Mouse (Mus musculus) effector memory CD4-positive, alpha-beta T cell, adult 5 months (primary cell): ENCODE data around the gene Als2. TPM values are rescaled to one million over a fixed set of nuclear protein-coding genes. Genes with fewer than 3 reads are reported as not detected.

Experiments used
- polyA plus RNA-seq: library from polyadenylated mRNA; unstranded; fragments of 100-300 nt; shearing (Covaris generic); gene quantifications from one replicate; pipeline ENCODE4 v1.2.1, GENCODE M21; 2017

Als2 gene
- polyA plus RNA-seq: 12.3 TPM

GRCm38 (mm10) chr1:59236856-59237441 is at the start of gene Als2:
TSS of gene Als2 (minus strand) at chr1:59237231.

GRCm38 (mm10) chr1:59256751-59257231 is 19.8 kb upstream of the Als2 start, which contains the start of gene Cdk15:
TSS of gene Cdk15 (plus strand) at chr1:59256906.

GRCm38 (mm10) chr1:59163030-59163461 is 74.0 kb downstream of the Als2 start, which contains the start of gene Mpp4:
TSS of gene Mpp4 (minus strand) at chr1:59163389.

GRCm38 (mm10) chr1:59119720-59120457 is 117.1 kb downstream of the Als2 start, which contains the start of gene Tmem237:
TSS of gene Tmem237 (minus strand) at chr1:59120408.

Other genes starting within 250 kb of the Als2 start
- gene C2cd6, start 142.3 kb downstream of the Als2 start, polyA plus RNA-seq: not detected
- 4.7 TPM for gene Tmem237, start 116.8 kb downstream of the Als2 start, polyA plus RNA-seq
- gene Mpp4, start 73.8 kb downstream of the Als2 start, polyA plus RNA-seq: not detected
- not detected for gene Cdk15, start 19.7 kb upstream of the Als2 start, polyA plus RNA-seq
- gene Fzd7, start 245.2 kb upstream of the Als2 start, polyA plus RNA-seq: not detected